Mouse (Mus musculus): ENCODE measurements around the gene Olfr330.
"Not testable (repeated sequence)": the region's sequence is repeated elsewhere in the genome, so short reads cannot be mapped to it uniquely, and the experiment has no call there.

Gene Olfr330

DNA sequence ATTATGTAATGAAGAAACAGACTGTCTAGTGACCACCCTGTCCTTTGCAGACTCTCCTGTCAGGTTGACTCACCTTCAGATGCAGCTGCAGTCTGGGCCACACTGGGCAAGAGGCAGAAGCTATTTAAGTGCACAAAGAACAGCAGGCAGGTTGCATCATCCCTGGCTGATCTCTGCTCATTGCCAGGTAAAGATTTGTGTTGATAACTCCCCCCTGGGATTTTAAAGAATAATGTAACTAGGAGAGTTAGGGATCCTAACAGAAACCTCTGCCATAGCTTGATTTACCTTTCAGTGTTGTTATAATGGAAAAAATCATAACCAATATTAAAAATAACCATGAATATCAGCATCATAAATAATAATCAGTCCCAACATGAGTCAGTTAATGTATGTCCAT lies at the start of gene Olfr330:
TSS of gene Olfr330 (minus strand) at position 101 of the 400 bp plus-strand sequence.
- DNase-seq (ENCODE audit: low read depth, low spot score): not testable (repeated sequence)

DNA sequence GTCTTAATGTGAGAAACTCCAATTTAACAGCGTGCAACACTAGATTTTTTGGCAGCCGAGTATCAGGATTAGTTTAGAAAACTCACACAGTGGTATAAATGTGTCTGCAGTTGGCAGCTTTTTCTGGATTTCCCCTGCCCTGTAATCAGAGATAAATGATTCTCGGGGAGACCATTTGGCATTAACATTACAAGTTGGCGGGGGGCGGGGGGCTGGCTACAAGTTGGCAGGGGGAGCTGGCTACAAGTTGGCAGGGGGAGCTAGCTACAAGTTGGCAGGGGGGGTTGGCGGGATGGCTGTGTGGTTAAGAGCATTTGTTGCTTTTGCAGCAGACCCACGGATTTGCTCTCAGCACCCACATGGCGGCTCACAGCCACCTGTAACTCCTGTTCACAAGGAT lies 44.0 kb upstream of the Olfr330 start:
- DNase-seq (ENCODE audit: low read depth, low spot score): no peak

DNA sequence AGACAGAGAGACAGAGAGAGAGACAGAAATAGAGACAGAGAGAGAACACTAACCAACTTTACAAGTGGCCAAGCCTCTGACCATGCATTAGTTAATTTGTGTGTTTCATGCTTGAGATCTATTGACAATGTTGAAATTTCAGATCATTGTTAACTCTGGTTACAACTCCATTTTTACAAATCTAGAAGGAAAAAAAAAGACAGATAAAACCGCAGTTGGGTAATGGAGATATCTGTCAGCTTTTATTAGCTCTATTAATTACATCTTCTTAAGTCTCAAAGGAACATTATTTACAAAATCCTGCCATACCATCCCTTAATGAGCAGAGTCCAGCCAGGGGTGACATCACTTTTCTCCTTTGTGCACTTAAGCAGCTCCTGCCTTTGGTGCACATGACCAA lies 42.8 kb upstream of the Olfr330 start, which contains the start of gene Olfr325:
TSS of gene Olfr325 (plus strand) at position 301 of the 400 bp plus-strand sequence.
- DNase-seq (ENCODE audit: low read depth, low spot score): no peak

DNA sequence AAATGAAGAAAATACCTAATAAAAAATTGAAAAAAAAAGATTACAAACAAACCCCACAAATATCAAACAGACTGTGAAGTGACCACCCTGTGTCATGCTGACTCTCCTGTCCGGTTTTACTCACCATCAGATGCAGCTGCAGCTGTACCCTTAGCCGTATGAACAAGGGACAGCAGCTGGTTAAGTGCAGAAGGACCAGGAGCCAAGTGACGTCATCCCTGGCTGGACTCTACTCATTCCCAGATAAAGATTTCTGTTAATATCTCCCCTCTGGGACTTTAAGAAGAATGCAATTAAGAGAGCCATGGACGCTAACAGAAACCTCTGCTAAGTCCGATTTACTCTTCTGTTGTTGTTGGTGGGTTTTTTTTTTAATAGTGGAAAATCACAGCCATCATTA lies 35.8 kb upstream of the Olfr330 start, which contains the start of gene Olfr224:
TSS of gene Olfr224 (minus strand) at position 149 of the 400 bp plus-strand sequence.
- no peak for DNase-seq (ENCODE audit: low read depth, low spot score)

DNA sequence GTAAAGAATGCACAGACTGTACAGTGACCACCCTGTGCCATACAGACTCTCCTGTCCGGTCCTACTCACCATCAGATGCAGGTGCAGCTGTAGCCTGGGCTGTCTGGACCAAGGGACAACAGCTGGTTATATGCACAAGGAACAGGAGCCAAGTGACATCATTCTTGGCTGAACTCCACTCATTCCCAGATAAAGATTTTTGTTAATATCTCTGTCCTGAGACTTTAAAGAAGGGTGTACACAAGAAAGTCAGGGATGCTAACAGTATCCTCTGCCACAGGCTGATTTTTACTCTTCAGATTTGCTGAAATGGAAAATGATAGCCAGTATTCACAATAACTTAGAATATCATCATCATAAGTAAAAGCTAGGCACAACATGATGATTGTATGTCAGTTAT lies 20.9 kb upstream of the Olfr330 start, which contains the start of gene Olfr328:
TSS of gene Olfr328 (minus strand) at position 101 of the 400 bp plus-strand sequence.
- no peak for DNase-seq (ENCODE audit: low read depth, low spot score)

DNA sequence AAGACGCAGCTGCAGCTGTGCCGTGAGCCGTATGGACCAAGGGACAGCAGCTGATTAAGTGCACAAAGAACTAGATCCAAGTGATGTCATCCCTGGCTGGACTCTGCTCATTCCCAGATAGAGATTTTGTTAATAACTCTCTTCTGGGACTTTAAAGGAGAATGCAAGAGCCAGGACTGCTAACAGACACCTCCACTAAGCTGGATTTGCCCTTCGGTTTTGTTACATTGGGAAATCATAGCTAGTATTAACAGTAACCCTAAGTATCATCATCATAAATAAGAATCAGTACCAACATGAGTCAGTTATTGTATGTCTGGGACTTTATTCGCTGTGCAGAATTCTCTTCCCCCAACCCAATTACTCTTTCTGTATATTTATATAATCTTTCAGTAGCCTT lies 11.7 kb upstream of the Olfr330 start, which contains the start of gene Olfr329-ps:
TSS of gene Olfr329-ps (minus strand) at position 101 of the 400 bp plus-strand sequence.
- DNase-seq (ENCODE audit: low read depth, low spot score): no peak

DNA sequence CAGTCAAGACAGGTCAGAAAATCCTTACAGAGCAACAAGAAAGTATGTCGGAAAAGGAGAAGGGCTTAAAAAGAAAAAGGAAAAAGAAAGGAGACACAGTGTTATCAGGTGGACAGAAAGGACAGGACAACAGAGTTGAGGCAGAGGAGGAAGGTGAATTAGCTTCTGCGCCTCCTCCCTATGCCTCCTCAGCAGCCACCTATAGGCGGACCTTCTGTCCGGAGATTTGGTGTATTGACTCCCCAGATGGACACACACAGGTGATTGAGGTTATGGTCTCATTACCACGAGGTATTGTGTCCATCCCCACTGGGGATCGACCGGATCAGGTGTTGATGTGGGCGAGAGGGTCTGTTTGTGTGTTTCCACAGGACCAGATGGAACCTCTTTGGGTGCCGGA lies 14.9 kb downstream of the Olfr330 start:
- DNase-seq (ENCODE audit: low read depth, low spot score): not testable (repeated sequence)

DNA sequence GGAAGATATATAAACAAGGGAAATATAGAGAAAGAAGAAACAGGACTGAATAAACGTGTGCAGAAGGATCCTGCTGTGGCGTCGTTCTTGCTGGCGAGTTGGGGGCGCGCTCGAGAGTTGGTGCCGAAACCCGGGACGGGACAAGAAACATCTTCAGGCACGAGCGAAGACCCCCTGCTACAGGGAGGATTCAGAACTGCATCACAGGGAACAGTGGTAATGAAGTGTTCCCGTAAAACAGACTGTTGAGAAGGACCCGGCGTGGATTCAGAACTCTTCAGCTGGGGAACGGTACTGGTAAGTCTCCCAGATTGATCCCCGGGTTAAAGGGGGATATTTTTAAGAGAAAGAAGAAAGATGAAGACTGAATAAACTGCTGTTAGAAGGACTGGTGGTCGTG lies 15.7 kb downstream of the Olfr330 start:
- DNase-seq (ENCODE audit: low read depth, low spot score): not testable (repeated sequence)

DNA sequence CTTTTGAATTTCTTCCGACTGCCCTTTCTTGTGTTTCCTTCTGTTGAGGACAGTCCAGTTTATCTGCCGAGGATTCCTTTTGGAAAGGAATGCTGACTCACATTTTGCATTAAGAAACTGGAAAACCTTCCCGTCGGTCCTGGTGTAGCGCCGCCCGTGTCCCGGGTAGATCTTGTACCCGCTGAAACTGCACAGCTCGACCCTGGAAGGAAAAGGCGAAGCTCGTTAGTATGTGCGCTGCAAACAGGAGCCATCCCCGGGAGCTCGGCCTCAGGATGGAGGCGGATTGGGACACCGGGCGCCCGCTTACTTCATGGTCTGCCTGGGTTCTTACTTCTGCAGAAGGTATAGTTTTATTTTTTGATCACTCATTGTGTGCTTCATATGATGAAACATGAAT lies 25.6 kb downstream of the Olfr330 start:
- not testable (repeated sequence) for DNase-seq (ENCODE audit: low read depth, low spot score)

DNA sequence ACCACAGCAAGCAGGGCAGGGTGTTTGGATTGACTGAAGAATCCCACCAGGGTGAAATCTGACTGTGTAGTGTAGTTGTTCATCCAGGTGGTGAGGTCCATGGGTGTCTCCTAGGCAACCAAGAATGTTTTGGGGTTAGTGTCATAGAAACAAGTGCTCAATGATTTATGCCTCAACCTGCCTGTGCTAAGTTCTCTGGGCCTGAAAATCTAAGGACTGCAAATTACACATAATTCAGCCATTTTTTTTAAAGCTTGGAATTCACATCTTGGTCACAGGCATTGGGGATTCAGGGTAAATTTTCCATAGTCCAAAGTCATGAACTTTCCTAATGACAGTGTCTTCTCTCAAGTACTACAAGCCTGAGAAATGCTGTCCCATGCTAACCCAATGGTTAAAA lies 32.2 kb downstream of the Olfr330 start, which contains the start of gene Olfr331:
TSS of gene Olfr331 (minus strand) at position 101 of the 400 bp plus-strand sequence.
- not testable (repeated sequence) for DNase-seq (ENCODE audit: low read depth, low spot score)

DNA sequence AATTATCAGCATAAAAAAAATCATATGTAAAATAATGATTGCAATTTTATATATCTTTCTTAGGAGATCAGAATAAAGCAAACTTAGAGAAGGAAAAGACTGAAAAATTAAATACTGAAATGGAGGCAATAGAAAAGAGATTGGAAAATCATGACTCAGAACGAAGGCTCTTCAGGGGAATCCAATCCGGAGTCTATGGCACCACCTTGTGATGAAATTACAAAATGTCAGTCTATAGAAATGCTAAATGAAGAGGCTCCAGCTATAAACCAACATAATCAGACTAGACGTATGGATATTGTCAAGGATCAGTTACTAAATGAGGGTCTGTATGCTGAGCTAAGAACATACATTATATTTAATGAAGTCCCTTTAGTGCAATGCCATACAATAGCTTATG lies 35.3 kb downstream of the Olfr330 start:
- no peak for DNase-seq (ENCODE audit: low read depth, low spot score)

DNA sequence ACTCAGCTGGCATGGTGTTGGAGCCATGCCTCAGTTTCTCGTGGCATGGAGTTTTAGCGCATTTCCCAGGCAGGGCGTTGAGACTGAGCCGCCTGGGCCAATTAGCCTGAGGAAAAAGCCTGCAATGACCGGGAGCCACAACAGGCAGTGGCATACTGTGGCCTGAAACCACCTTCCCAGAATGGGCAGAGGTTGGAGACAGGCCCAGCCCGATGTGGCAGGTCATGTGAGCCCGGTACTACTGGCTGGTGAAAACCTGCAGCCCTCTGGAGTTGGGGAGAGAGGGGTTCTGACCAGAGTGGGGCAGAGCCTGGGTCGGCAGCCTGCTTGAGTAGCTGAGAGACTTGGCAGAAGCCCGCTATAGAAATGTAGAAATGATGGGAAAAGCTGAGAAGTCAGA lies 35.9 kb downstream of the Olfr330 start:
- no peak for DNase-seq (ENCODE audit: low read depth, low spot score)

DNA sequence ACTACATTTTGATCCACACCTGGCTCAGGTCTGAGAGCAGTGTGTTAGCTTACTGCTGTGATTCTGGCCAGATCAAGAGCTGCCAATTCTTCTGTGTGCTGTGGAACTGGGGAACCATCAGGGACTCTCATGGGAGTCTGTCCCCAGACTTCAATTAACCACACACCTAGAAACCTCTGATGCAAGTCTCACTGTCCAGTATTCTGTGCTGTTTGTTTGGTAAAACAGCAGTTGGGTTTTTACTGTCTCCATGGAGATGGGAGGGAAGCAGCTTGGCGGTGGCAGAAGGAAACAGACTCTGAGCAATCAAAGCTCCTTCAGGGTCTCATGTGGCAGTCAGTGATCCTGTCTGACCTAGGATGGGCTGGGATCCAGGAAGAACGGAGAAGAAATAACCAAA lies 42.2 kb downstream of the Olfr330 start, which contains the start of gene Olfr332:
TSS of gene Olfr332 (minus strand) at position 101 of the 400 bp plus-strand sequence.
- DNase-seq (ENCODE audit: low read depth, low spot score): no peak

All from forelimb bud, embryonic 11.5 days (tissue).